Mouse (Mus musculus) mesoderm, embryonic 11.5 days (tissue): ENCODE measurements around the gene Aff1.
A peak's percentile ranks its signal among the peaks of the same experiment; 100 is the strongest.

ENCODE experiments used
- DNase-seq: peaks from one replicate; pipeline ENCODE4 v3.0.0-alpha.2; 2012; ENCODE audit warnings: low read depth, low spot score

Aff1 gene

DNA sequence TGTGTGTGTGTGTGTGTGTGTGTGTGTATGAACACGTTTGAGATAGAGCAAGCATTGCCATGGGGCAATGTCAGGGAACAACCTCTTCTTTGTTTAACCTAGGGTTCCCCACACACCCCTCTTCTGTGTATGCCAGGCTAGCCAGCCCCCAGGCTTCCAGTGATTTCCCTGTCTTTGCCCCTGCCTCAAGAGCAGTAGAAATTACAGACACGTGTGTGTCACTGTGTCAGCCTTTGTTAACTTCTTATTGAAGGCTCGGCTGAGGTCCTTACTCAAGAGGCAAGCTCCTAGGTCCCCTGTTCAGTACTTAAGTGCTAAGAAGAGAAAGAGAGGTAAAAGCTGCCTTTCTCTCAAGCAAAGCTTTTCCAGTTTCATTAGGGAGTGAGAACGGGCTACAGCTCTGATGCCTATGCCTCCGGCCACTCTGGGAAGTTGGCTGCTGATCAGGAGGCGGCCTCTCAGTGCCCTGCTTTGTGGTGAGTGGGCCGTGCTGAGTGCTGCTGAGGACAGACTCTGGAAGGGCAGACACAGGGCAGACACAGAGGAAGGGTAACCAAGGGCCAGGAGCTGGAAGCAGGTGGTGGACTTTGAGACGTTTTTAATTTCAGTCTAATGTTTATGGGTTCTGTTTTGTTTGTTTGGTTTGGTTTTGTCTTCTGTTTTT, 111.9 kb downstream of the Aff1 start:
- no peak for DNase-seq

DNA sequence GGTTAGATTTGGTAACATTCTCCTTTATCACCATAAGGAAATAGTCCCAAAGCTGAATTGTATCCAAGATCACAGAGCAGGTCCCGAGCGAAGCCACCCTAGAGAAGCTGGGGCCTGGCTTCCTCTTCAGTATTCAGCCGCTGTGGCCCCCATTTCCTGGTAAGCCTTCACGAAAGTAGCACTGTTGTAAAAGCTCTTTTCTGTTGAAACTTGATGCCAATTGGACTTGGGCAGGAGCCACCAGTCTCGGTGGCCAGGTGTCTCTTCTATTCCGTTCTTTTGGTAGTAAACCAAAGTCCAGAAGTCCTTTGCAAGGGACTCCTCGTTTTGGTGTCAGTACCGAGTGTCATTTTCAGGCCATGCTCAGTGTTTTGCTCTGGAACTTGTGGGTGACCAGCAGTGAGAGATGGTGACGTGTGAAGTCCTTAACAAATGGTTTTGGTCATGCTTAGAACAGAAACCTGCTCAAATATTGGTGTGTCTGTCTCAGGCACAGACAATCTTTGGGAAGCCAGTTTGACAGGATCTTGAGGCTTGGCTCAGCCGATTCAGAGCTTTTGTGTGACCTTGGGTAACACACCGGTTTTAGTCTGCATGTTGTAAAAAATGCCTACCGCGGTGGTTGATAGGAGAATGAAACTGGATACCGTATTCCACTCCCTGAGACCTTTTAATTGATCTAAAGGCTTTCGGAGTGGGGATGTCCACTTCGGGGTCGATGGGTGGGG, 114.8 kb downstream of the Aff1 start:
- no peak for DNase-seq

DNA sequence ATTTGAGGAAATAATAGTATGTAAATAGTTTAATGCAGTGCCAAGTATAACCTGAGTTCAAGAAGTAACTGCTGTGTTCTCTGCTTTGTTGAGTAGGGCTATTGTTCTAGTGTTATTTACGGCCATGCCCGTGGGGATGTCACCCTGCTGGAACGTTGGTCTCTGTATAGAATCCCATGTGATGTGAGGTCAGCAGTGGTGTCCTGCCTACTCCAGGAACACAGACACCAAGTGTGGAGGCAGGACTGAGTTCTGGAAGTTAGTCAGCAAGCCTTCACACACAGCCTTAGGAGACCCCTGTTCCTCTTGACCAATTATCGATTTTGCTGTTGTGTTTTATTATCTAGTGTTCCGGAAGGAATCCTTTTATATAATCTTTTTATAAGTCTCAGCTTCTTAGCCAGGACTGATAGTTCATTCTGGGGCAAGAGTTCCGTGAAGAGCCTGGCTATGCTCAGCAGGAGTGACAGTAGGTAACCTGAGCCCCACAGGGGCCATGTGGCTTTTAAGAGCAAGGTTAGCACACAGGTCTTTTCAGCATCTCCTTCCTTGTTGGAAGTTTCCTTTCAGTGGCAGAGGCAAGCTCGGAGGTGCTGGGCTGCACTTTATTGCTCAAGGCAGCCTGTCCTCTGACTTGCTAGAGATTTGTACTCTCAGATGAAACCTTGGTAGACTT, 115.6 kb downstream of the Aff1 start:
- peak; percentile 29 for DNase-seq

DNA sequence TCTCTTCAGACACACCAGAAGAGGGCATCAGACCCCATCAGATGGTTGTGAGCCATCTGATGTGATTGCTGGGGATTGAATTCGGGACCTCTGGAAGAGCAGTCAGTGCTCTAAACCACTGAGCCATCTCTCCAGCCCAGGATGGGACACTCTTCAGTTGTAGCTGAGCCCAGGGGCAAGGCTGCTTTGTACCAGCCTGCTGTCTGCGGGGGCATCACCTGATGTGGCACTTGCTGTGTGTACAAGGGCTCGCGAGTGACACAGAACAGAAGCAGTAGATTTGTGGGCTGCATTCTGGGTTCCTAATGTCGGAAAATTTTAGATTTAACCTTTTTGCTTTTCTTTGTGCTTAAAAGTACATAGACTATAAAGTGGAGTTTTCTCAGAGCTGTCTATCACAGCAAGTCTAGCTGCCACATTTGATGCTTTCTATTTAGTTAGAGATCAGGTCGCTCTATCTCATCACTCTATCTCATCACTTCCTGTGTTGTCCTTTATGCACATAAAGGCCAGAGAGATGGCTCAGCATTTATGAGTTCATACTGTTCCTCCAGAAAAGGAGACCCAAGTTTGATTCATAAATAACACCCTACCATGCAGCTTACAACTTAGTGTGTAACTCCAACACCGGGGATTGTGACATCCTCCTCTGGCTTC, 117.6 kb downstream of the Aff1 start:
- DNase-seq = no peak

- no peak for DNase-seq
Observed at GRCm38 (mm10) chr5:103813291-103813690, 121.1 kb downstream of the Aff1 start.

- no peak for DNase-seq
Observed at GRCm38 (mm10) chr5:103813997-103814542, 121.9 kb downstream of the Aff1 start.

DNA sequence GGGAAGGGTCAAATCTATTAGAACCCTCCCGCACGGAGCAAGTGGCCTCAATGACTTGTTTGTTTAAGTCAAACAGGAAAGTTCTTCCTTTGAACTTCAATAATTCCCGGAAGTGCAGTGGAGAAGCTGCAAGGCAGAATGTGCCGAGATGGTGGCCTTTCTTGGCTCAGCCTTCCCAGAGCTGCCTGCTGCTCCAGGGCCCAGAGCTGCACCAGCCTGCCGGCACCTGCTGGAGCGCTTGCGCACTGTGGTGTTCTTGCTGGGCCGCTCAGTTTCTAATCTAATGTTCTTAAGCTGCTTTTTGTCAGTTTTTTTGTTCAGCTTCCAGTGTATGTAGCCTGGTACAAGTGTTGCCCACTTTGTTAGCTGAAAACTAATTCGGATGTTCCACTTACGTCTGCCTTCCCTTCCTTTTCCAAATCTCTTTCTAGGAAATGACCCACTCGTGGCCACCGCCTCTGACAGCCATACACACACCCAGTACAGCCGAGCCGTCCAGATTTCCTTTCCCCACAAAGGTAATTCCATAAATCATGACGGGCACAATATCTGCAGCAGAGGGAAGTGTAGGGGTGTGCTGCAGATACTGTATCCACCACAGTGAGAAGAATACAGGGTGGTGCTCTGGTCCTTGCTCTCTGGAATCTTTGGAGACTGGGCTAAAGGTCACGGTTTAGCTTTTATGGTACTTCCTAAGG, 122.5 kb downstream of the Aff1 start:
- DNase-seq = no peak

DNA sequence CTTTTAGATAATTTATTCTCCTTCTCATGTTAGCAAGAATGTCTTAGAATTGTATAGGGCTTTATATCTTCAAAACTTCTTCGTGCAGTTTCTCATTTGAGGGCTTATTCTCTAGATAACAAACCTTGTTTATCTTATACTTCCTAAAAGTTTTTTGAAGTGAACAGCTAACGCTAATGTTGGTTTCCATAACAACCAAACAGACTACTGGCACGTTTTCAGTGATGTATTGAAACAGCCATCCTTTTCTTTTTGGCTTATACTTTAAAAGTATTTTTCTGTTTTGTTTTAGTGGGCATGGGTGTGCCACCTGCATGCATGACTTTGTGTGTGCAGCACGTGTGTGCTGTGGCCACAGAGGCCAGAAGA, 123.1 kb downstream of the Aff1 start:
- no peak for DNase-seq

- DNase-seq = no peak
Observed at GRCm38 (mm10) chr5:103816718-103817117, 124.5 kb downstream of the Aff1 start.

- peak; percentile 85 for DNase-seq
Observed at GRCm38 (mm10) chr5:103817754-103818153, 125.6 kb downstream of the Aff1 start.

- no peak for DNase-seq
Observed at GRCm38 (mm10) chr5:103818602-103819001, 126.4 kb downstream of the Aff1 start.

DNA sequence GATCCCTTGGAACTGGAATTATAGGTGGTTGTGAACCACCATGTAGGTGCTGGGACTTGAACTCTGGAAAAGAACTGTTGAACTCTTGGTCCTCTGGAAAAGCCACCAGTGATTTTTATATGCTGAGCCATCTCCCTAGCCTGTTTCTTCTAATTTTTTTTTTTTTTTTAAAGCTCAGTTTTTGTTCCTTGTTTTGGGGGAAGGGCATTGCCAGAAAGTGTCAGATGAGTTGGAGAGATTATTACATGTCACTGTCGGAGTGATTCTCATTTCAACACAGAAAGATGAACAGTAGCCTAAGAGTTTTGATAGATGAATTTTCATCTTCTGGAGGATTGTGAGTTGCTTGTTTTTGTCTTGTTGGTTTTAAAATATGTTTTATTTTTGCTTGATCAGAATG, 127.5 kb downstream of the Aff1 start:
- DNase-seq = no peak

GRCm38 (mm10) chr5:103821062-103821461, 128.9 kb downstream of the Aff1 start:
- DNase-seq = no peak

DNA sequence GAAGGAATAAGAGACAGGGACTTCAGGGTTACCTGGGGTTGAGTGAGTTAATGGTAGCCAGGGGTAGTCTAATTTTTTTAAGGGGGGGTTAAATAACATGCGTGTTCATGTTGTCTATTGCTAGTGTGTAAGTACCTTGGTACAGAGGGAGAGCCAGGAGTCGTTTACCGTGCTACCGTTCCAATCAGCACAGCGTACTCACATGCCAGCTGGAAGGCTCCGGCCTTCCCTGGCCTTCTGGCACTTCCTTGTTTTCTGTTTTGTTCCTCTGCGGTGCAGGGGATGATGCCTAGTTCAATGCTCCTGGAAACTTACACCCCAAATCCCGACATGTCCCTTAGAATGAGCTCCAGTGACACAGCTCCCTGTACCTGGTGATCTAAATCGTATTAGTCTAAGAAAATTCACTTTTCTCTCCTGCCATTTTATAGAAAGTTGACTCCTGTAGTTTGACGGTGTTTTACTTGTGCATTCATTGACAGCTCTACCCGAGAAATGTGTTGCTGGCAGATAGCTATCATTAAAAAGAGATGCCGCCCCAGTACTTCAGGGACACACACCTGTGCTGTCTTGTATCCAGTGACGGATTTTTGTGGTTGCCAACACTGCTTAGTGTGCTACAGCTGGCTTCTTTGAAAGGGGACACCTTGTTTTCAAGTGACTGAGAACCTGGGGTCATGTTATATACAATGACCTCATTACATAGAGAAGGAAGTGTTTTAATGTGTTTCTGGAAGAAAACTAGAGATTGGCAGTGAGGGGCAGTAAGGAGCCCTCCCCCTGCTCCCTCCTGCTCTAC, 129.5 kb downstream of the Aff1 start:
- DNase-seq = no peak

DNA sequence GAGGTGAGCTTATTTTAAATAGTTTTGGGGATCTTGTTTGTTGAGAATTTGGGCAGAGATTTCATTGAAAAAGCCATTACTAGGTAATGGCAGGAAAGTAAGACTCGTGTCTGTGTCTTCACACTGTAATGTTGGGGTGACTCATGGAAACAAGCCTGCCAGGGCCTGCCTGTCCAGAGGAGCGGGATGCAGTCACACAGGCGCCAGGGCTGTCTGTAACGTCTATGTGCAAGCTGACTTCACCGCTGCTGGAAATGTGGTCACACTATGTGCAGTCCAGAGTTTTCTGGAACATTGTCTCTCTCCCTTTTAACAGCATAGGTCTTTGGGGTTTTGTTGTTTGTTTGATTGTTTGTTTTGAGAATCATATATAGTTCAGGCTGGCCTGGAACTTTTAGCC, 130.8 kb downstream of the Aff1 start:
- no peak for DNase-seq

GRCm38 (mm10) chr5:103828304-103828703, 136.1 kb downstream of the Aff1 start:
- DNase-seq = no peak

GRCm38 (mm10) chr5:103828729-103829128, 136.6 kb downstream of the Aff1 start:
- DNase-seq = no peak

DNA sequence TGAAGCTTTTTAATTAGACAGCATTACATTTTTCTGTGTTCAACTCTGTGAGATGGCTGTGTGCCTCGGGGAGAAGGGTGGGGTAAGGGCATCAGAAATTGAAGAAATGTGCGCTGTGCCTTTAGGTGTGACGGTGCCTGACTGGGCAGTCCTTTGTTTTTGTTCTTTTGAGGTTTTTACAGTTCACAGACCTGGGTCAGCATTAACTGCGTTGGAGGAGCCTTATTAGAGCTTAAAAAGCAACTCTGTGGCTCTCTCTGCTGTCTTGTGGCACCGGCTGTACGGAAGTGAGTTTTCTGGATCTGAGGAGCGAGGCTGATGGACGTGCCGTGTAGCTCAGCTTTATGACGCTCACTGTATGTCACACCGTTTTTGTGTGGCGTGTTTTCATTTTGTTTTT, 137.0 kb downstream of the Aff1 start:
- no peak for DNase-seq

DNA sequence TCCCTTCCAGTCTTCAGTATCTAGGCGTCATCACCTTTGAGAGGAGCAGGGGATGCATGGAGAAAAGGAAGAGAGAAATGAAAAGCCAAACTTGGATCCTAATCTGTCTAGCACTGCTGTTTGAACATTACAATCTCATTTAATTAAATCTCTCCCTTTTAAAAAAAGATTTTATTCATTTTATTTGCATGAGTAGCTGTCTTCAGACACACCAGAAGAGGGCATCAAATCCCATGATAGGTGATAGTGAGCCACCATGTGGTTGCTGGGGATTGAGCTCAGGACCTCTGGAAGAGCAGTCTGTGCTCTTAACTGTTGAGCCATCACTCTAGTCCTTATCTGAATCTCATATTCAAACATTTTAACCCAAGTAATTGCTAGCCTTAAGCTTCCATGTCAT, 138.7 kb downstream of the Aff1 start:
- DNase-seq = no peak

GRCm38 (mm10) chr5:103835471-103836147, 143.4 kb downstream of the Aff1 start:
- DNase-seq = no peak
